Mouse (Mus musculus): ENCODE results near the gene Upk3b. TPM values are rescaled to one million over a fixed set of nuclear protein-coding genes. Genes with fewer than 3 reads are reported as not detected.

Upk3b gene
- polyA plus RNA-seq, 1 experiment = not detected

DNA sequence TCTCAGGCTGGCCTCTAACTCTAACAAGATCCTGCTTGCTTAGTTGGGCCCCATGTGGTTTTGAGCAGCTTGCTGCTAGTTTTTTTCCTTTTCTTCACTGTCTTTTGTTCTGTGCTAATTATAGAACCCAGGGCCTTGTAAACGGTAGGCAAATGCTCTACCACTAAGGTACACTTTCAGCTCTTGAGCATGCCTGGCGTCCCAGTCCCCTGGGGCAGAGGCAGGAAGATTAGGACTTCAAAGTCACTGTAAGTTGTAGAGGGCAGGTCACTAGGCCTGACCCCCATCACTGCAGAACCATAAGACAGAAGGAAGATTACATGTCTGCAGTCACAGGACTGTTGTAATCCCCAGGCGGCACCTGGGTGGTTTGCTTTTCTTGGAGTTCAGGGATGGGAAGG is 35.5 kb upstream of the Upk3b start:
- Histone ChIP-seq H3K36me3 (ENCODE audit: control insufficient read depth) (peaks cover 14% of the 10 kb centered on the region), H3K4me1 (ENCODE audit: control insufficient read depth) (no peaks in the 10 kb centered on the region)
- TF ChIP-seq GATA1 (IDR thresholded peaks at IDR 0.05; ENCODE audit: low read length) = no peak

DNA sequence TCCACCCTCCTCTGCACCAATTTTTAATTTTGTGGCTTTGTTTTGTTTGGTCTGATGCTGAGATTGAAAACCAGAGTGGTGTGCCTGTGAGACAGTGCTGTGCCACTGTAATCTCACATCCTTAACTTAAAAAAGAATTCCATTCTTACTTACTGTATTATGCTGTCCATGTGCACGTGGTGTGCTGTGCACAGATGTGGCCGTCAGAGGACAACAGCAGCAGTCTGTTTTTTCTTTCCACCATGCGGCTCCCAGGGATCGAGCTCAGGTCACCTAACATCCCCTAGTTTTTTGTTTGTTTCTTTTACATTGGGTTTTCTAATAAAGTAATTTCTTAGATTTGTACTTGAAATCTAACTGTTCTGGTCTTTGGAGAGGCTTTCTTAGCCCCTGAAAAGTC is 33.8 kb upstream of the Upk3b start:
- peaks cover 6% of the 10 kb centered on the region for H3K36me3 ChIP-seq (ENCODE audit: control insufficient read depth)
- H3K4me1 ChIP-seq (ENCODE audit: control insufficient read depth) = no peaks in the 10 kb centered on the region
- no peak overlapping the region for H3K4me3 ChIP-seq (replicated peaks)
- H3K27me3 ChIP-seq (ENCODE audit: control insufficient read depth) = no peaks in the 10 kb centered on the region
- TF ChIP-seq TAL1 (IDR thresholded peaks at IDR 0.05; ENCODE audit: low read length) = no peak
- TF ChIP-seq GATA1 (IDR thresholded peaks at IDR 0.05; ENCODE audit: low read length) = no peak
- no peaks in the 10 kb centered on the region for H3K9me3 ChIP-seq (ENCODE audit: control insufficient read depth, low read length)

More for the DNA sequence above, 35.5 kb upstream of the Upk3b start:
- no peaks in the 10 kb centered on the region for H3K27me3 ChIP-seq (ENCODE audit: control insufficient read depth)
- no peak overlapping the region for H3K4me3 ChIP-seq (replicated peaks)
- H3K9me3 ChIP-seq (ENCODE audit: control insufficient read depth, low read length) = no peaks in the 10 kb centered on the region

DNA sequence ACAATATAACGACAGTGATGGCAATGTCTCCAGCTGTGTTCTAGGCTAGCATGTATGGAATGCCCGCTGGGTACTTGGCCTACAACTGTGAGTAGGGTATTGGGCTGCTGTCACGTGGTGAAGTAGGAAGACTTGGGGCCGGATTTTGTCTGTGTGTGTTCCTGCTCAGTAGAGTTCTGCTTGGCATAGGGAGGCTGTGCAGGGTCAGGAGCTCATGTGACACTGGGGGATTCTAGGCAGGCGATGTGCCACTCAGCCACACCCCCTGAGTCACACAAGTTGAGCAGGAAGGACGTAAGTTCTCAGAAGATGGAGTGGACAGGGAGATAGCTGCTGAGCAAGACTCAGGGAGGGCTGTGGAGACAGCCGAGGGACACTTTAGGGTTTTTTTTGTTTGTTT is 30.6 kb upstream of the Upk3b start:
- H3K36me3 ChIP-seq (ENCODE audit: control insufficient read depth) = peaks cover 18% of the 10 kb centered on the region

DNA sequence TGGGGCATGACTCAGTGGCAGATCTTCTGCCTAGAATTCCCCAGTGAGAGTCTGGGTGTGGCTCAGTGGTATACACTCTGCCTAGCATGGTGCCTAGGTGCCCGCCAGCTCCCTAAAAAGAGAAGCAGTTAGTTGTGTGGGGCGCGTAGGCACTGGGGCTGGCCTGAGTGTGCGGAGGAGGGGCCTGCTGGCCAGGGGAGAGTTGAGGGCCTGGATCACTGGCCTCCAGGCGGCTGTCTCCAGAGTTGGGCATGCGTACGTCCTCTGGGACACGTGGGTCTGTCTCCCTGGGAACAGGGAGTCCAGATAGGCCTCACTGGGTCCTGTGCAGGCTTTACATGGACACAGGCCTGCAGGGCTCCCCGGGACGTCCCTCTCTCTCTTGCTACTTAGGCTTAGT is 23.4 kb upstream of the Upk3b start:
- TF ChIP-seq GATA1 (IDR thresholded peaks at IDR 0.05; ENCODE audit: low read length) (no peak), TAL1 (IDR thresholded peaks at IDR 0.05; ENCODE audit: low read length) (no peak)
- no peaks in the 10 kb centered on the region for H3K27me3 ChIP-seq (ENCODE audit: control insufficient read depth)
- H3K9me3 ChIP-seq (ENCODE audit: control insufficient read depth, low read length) = no peaks in the 10 kb centered on the region
- no peak overlapping the region for H3K4me3 ChIP-seq (replicated peaks)
- H3K4me1 ChIP-seq (ENCODE audit: control insufficient read depth) = peaks cover 2% of the 10 kb centered on the region
- peaks cover 17% of the 10 kb centered on the region for H3K36me3 ChIP-seq (ENCODE audit: control insufficient read depth)

More for the DNA sequence above, 30.6 kb upstream of the Upk3b start:
- H3K27me3 ChIP-seq (ENCODE audit: control insufficient read depth) = no peaks in the 10 kb centered on the region
- no peaks in the 10 kb centered on the region for H3K4me1 ChIP-seq (ENCODE audit: control insufficient read depth)
- H3K4me3 ChIP-seq (replicated peaks) = no peak overlapping the region
- no peaks in the 10 kb centered on the region for H3K9me3 ChIP-seq (ENCODE audit: control insufficient read depth, low read length)
- TF ChIP-seq TAL1 (IDR thresholded peaks at IDR 0.05; ENCODE audit: low read length) (no peak), GATA1 (IDR thresholded peaks at IDR 0.05; ENCODE audit: low read length) (no peak)

DNA sequence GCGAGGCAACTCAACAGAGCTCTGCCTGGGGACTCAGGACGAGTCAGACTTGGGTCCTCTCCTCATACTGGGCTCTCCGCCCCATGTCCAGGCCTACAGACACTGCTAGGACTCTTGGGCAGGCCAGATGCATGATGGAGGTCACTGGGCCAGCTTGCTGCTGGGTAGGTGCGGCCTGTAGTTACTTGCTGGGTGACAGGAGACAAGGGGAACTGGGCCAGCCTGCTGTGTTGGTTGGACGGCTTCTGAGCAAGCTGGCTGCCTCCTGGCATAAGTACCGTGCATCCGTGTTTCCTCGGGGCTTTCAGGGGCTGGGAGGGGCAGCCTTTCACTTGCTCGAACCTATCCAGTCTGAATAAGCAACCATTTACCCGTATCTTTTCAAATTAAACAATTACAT is 22.7 kb upstream of the Upk3b start:
- TF ChIP-seq GATA1 (IDR thresholded peaks at IDR 0.05; ENCODE audit: low read length) = no peak
- no peak for TF ChIP-seq TAL1 (IDR thresholded peaks at IDR 0.05; ENCODE audit: low read length)
- Histone ChIP-seq H3K9me3 (ENCODE audit: control insufficient read depth, low read length) (no peaks in the 10 kb centered on the region), H3K27me3 (ENCODE audit: control insufficient read depth) (no peaks in the 10 kb centered on the region), H3K36me3 (ENCODE audit: control insufficient read depth) (peaks cover 15% of the 10 kb centered on the region), H3K4me3 (replicated peaks) (no peak overlapping the region), H3K4me1 (ENCODE audit: control insufficient read depth) (peaks cover 5% of the 10 kb centered on the region)

DNA sequence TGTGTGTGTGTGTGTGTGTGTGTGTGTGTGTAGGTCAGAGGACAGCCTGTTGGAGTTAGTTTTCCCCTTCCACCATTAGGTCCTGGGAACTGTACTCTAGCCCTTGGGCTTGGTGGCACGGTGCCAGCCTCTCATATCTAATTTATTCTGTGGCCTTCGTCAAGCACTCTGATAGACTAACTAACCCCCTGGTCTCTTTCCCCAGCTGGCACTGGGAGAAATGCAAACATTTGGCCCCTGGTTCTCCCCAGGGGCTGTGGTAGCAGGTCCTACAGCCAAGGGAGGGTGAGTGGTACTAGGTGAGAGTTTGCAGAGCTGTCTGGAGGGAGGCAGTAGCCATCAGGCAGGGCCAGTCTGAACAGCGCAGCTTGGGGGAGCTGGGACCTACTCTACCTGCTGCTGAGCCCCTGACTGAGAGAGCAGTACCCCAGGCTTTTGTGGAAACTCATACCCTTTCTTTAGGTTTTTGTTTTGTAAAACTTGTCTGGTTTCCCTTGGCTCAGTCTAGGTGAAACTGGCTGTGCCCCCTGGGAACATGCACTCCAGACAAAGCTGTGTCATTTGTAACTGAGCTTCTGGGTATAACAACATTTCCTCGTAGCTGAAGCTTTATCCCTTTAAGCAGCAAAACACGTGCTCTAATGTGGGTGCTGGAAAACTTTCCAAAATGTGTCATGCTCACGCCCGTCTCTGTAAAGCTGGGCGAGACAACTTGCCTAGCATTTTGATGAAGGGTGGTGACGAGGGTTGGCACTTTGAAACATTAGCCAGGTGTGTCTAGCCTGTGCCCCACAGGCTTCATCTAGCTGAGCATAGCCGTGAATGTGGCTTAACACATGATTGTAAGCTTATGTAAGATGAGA is 22.1 kb upstream of the Upk3b start:
- Histone ChIP-seq H3K9me3 (ENCODE audit: control insufficient read depth, low read length) (no peaks in the 10 kb centered on the region), H3K4me1 (ENCODE audit: control insufficient read depth) (peaks cover 5% of the 10 kb centered on the region), H3K27me3 (ENCODE audit: control insufficient read depth) (no peaks in the 10 kb centered on the region), H3K4me3 (replicated peaks) (no peak overlapping the region), H3K36me3 (ENCODE audit: control insufficient read depth) (peaks cover 15% of the 10 kb centered on the region)
- no peak for TF ChIP-seq TAL1 (IDR thresholded peaks at IDR 0.05; ENCODE audit: low read length)
- no peak for TF ChIP-seq GATA1 (IDR thresholded peaks at IDR 0.05; ENCODE audit: low read length)

DNA sequence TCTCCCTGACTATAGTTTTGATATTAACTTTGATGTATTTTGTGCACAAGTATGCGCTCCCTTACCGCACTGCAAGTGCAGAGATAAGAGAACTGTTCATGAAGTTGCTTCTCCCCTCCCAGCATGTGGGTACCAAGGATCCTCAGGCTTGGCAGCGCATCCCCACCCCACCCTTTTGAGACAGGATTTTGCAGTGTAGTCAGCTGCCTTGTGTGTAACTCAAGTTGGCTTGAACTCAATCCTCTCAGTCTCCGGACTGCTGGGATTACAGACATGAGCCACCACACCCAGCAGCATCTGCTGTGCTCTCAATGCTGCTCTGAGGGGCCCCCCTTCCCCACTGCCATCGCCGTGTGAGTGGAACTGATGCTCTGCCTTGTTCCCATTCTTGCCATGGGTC is 21.0 kb upstream of the Upk3b start:
- Histone ChIP-seq H3K9me3 (ENCODE audit: control insufficient read depth, low read length) (no peaks in the 10 kb centered on the region), H3K27me3 (ENCODE audit: control insufficient read depth) (no peaks in the 10 kb centered on the region), H3K36me3 (ENCODE audit: control insufficient read depth) (peaks cover 6% of the 10 kb centered on the region), H3K4me3 (replicated peaks) (no peak overlapping the region), H3K4me1 (ENCODE audit: control insufficient read depth) (peaks cover 5% of the 10 kb centered on the region)
- TF ChIP-seq GATA1 (IDR thresholded peaks at IDR 0.05; ENCODE audit: low read length) (no peak), TAL1 (IDR thresholded peaks at IDR 0.05; ENCODE audit: low read length) (no peak)

DNA sequence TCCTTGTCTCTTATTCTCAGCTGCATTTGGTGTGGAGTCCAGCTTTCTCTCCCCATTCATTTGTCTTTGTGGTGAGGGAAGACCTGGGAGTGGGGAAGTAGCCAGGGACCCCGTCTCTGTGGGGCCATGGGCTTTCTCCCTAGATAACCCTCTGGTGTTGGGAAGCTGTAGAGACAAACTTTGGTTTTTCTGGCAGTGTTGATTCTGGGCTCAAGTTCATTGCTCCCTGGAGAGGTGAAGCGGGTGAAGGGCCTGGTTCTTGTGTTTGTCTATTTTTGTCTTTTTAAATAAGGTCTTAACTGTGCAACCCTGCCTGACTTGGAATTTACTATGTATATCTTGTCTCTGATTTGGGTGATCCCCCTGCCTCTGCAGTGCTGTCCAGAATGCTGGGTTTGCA is 19.6 kb upstream of the Upk3b start:
- Histone ChIP-seq H3K9me3 (ENCODE audit: control insufficient read depth, low read length) (no peaks in the 10 kb centered on the region), H3K4me1 (ENCODE audit: control insufficient read depth) (peaks cover 5% of the 10 kb centered on the region), H3K36me3 (ENCODE audit: control insufficient read depth) (peaks cover 3% of the 10 kb centered on the region; the same call in 1 of the 2 replicates), H3K4me3 (replicated peaks) (no peak overlapping the region), H3K27me3 (ENCODE audit: control insufficient read depth) (no peaks in the 10 kb centered on the region)
- no peak for TF ChIP-seq TAL1 (IDR thresholded peaks at IDR 0.05; ENCODE audit: low read length)
- TF ChIP-seq GATA1 (IDR thresholded peaks at IDR 0.05; ENCODE audit: low read length) = no peak

DNA sequence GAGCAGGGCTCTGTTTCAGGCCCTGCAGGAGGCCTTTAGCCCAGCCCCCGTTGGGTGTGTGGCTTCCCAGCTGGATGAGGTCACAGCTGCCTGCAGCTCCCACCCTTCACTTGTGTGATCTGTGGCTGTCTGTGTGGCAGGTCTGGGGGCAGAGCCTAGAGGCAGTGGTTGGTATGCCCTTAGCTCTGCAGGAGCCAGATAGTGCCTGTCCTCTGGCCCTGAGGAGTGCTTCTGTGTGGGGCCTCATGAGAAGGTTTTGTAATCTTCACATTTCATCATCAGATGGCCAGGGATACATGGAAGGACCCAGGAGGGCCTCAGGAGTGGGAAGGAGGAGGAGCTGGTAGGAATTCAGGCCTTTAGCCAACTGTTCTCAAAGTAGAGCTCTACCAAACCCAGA is 18.4 kb upstream of the Upk3b start:
- Histone ChIP-seq H3K9me3 (ENCODE audit: control insufficient read depth, low read length) (no peaks in the 10 kb centered on the region), H3K36me3 (ENCODE audit: control insufficient read depth) (peaks cover 3% of the 10 kb centered on the region; the same call in 1 of the 2 replicates), H3K4me3 (replicated peaks) (no peak overlapping the region), H3K4me1 (ENCODE audit: control insufficient read depth) (peaks cover 5% of the 10 kb centered on the region), H3K27me3 (ENCODE audit: control insufficient read depth) (no peaks in the 10 kb centered on the region)
- TF ChIP-seq GATA1 (IDR thresholded peaks at IDR 0.05; ENCODE audit: low read length) (no peak), TAL1 (IDR thresholded peaks at IDR 0.05; ENCODE audit: low read length) (no peak)

Data from erythroblast, embryonic 14.5 days (primary cell).